Mouse (Mus musculus) heart, postnatal 0 days (tissue): ENCODE results near the gene Kcnmb4.

Experiments
- CTCF ChIP-seq: IDR thresholded peaks from 2 replicates; pipeline ENCODE4 v1.5.1; 2016; ENCODE audit warnings: antibody characterized with exemption, control low read depth, low read depth
- EP300 ChIP-seq: IDR thresholded peaks from 2 replicates; pipeline ENCODE4 v1.6.1; 2016; ENCODE audit warnings: antibody characterized with exemption, low read depth

DNA sequence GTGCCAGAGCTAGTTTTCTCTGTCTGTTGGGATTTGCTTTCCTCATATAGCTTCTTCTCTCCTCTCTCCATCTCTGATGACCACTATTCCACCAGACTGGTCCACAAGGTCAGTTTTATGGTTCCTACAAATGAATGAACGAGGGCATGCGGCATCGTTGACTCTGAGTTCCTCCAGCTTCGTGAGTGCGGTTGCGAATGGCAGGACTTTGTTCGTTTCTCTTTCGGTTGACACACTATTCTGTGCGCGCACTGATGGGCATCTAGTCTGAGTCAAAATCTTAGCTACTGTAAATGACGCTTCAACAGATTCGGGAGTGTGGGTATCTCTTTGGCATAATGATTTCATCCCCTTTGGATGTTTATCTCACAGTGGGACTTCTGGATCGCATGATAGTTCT, 76.7 kb downstream of the Kcnmb4 start:
- TF ChIP-seq CTCF (no peak), EP300 (no peak)
